Mouse (Mus musculus): ENCODE measurements at regions not wholly inside any gene's neighbourhood (a gene's known extent, or its start where the extent isn't known, plus 50 kb on each side); places are given as distances from the start of the nearest gene placed in this dataset.
"Not testable (repeated sequence)": the region's sequence is repeated elsewhere in the genome, so short reads cannot be mapped to it uniquely, and the experiment has no call there.

- no peak for DNase-seq (ENCODE audit: low read depth, low spot score)
Measured at GRCm38 (mm10) chr3:121584317-121584716, 52.1 kb upstream of the Slc44a3 start.

- DNase-seq (ENCODE audit: low read depth, low spot score): not testable (repeated sequence)
Measured at GRCm38 (mm10) chr3:121582711-121583110, 50.5 kb upstream of the Slc44a3 start.
